Mouse (Mus musculus) E14TG2a.4 (cell line): ENCODE measurements around the gene 4930505A04Rik.

Source experiments
- CTCF ChIP-seq: conservative IDR thresholded peaks from 2 replicates; pipeline ENCODE4 v1.5.1; 2014; ENCODE audit warnings: low read length
- NANOG ChIP-seq: IDR thresholded peaks from 2 replicates; pipeline ENCODE4 v1.6.1; 2014; ENCODE audit warnings: borderline replicate concordance, low read length, mixed read lengths
- POU5F1 ChIP-seq: IDR thresholded peaks from 2 replicates; pipeline ENCODE4 v1.6.1; 2014; ENCODE audit warnings: low read length, borderline replicate concordance

GRCm38 (mm10) chr11:30491515-30492260 lies 20.1 kb upstream of the 4930505A04Rik start:
- TF ChIP-seq CTCF (no peak), NANOG (peak; percentile 87), POU5F1 (no peak; the same call in 1 of the 2 replicates)
